In genomic region chr17:55977301-55977700, GRCm38 (mm10) we compare ENCODE assay signal across 19 mouse cellular contexts. TPM values are rescaled to one million over a fixed set of nuclear protein-coding genes. Genes with fewer than 3 reads are reported as not detected.
DNase-seq lines count a peak whose midpoint lies in the region; ATAC-seq and TF ChIP-seq lines count a peak whose summit lies in the region.
"Had no signal": no experiment of that assay in that cellular context is flagged by ENCODE, and none has a peak within 500 bp of the region (broad histone marks: within the 10 kb centered on the region; RNA-seq: fewer than 3 reads in every experiment).

No protein-coding gene starts in this region.

- WGBS in midbrain, embryonic 10.5 days: 70% methylated on average over 3 of the region's 3 CpGs
- WGBS in midbrain, postnatal 0 days: 63% methylated on average over 3 of the region's 3 CpGs
- 52% methylated on average over 3 of the region's 3 CpGs for WGBS in hindbrain, embryonic 15.5 days
- WGBS in midbrain, embryonic 13.5 days: 72% methylated on average over 3 of the region's 3 CpGs

- peaks cover 20% of the 10 kb centered on the region for H3K4me1 ChIP-seq in midbrain, embryonic 10.5 days
- H3K4me1 ChIP-seq in midbrain, postnatal 0 days (ENCODE audit: insufficient read depth, low read length): no peaks in the 10 kb centered on the region
- peaks cover 18% of the 10 kb centered on the region for H3K4me1 ChIP-seq in hindbrain, embryonic 15.5 days (replicated peaks)
- peaks cover 21% of the 10 kb centered on the region for H3K4me1 ChIP-seq in midbrain, embryonic 13.5 days (replicated peaks)

- peak overlapping the region; percentile 63 for H3K27ac ChIP-seq in midbrain, embryonic 10.5 days (replicated peaks)
- no peak overlapping the region for H3K27ac ChIP-seq in midbrain, postnatal 0 days (ENCODE audit: low read depth, low read length)
- peak overlapping the region; percentile 65 for H3K27ac ChIP-seq in hindbrain, embryonic 15.5 days (replicated peaks)
- H3K27ac ChIP-seq in midbrain, embryonic 13.5 days: peak overlapping the region; percentile 74
- H3K27ac ChIP-seq: forebrain, embryonic 12.5 days; macrophage; stomach, postnatal 0 days had no signal

- no peak for DNase-seq in midbrain, embryonic 10.5 days (ENCODE audit: low spot score)
- no peak for DNase-seq in midbrain, postnatal 0 days (ENCODE audit: low spot score)
- peak; percentile 42 for DNase-seq in yolk sac, embryonic 10.5 days (ENCODE audit: low spot score)
- DNase-seq in Muller cell, postnatal 12 days (ENCODE audit: inconsistent ontology term): no peak
- no peak for DNase-seq in layer of hippocampus, adult 9-10 months (ENCODE audit: low spot score)
- DNase-seq: adrenal gland, adult 8-10 months; cerebellum, adult 9-10 months; heart, postnatal 14 days; kidney, postnatal 4 days had no signal

- H3K36me3 ChIP-seq in midbrain, embryonic 10.5 days: peaks cover 33% of the 10 kb centered on the region
- H3K36me3 ChIP-seq in midbrain, postnatal 0 days (ENCODE audit: insufficient read depth, low read length): peaks cover 23% of the 10 kb centered on the region; the same call in 1 of the 2 replicates
- no peaks in the 10 kb centered on the region; the same call in 1 of the 2 replicates for H3K36me3 ChIP-seq in hindbrain, embryonic 15.5 days
- H3K36me3 ChIP-seq in midbrain, embryonic 13.5 days: peaks cover 22% of the 10 kb centered on the region
- H3K36me3 ChIP-seq: heart, embryonic 12.5 days had no signal

- H3K27me3 ChIP-seq in midbrain, embryonic 10.5 days (ENCODE audit: low read depth, poor library complexity, severe bottlenecking): peaks cover 8% of the 10 kb centered on the region; the same call in 1 of the 2 replicates
- no peaks in the 10 kb centered on the region for H3K27me3 ChIP-seq in midbrain, postnatal 0 days (ENCODE audit: insufficient read depth, low read length)
- H3K27me3 ChIP-seq in hindbrain, embryonic 15.5 days: no peaks in the 10 kb centered on the region
- H3K27me3 ChIP-seq in midbrain, embryonic 13.5 days: no peaks in the 10 kb centered on the region
- H3K27me3 ChIP-seq: forebrain, embryonic 12.5 days had no signal

- no peak for ATAC-seq in midbrain, postnatal 0 days (ENCODE audit: low FRiP score)
- ATAC-seq in hindbrain, embryonic 15.5 days (ENCODE audit: low FRiP score, low read depth): no peak
- no peak for ATAC-seq in midbrain, embryonic 13.5 days

- H3K9ac ChIP-seq in midbrain, postnatal 0 days (replicated peaks; ENCODE audit: low read length, poor library complexity, severe bottlenecking): no peak overlapping the region
- no peak overlapping the region for H3K9ac ChIP-seq in hindbrain, embryonic 15.5 days
- peak overlapping the region; percentile 46 for H3K9ac ChIP-seq in midbrain, embryonic 13.5 days (replicated peaks)
- H3K9ac ChIP-seq: forebrain, embryonic 12.5 days; heart, embryonic 12.5 days had no signal

- TF ChIP-seq CTCF in midbrain, postnatal 0 days (IDR thresholded peaks at IDR 0.05): no peak

- H3K4me3 ChIP-seq in midbrain, embryonic 10.5 days: no peak overlapping the region
- H3K4me3 ChIP-seq in midbrain, postnatal 0 days (ENCODE audit: low read depth, low read length): no peak overlapping the region
- H3K4me3 ChIP-seq in hindbrain, embryonic 15.5 days: no peak overlapping the region
- H3K4me3 ChIP-seq in midbrain, embryonic 13.5 days (replicated peaks): no peak overlapping the region
- H3K4me3 ChIP-seq: forebrain, embryonic 12.5 days; heart, embryonic 12.5 days had no signal

- H3K4me2 ChIP-seq in midbrain, postnatal 0 days (ENCODE audit: low read depth, low read length, poor library complexity, severe bottlenecking): no peak overlapping the region
- H3K4me2 ChIP-seq in hindbrain, embryonic 15.5 days: no peak overlapping the region
- no peak overlapping the region for H3K4me2 ChIP-seq in midbrain, embryonic 13.5 days (replicated peaks)
- H3K4me2 ChIP-seq: forebrain, embryonic 12.5 days had no signal

- H3K9me3 ChIP-seq in midbrain, embryonic 10.5 days (replicated peaks): no peaks in the 10 kb centered on the region
- H3K9me3 ChIP-seq in midbrain, postnatal 0 days (ENCODE audit: low read length): no peaks in the 10 kb centered on the region
- H3K9me3 ChIP-seq in hindbrain, embryonic 15.5 days: no peaks in the 10 kb centered on the region
- H3K9me3 ChIP-seq in midbrain, embryonic 13.5 days: no peaks in the 10 kb centered on the region
- H3K9me3 ChIP-seq: forebrain, embryonic 12.5 days; heart, embryonic 12.5 days had no signal

RNA-seq across cellular contexts. Expression of gene Shd, which starts 7.0 kb away (rescaled TPM):
- 68.4 and 103 TPM in 2 replicates for polyA plus RNA-seq in midbrain, embryonic 10.5 days (2016; fragmentation: Nextera tagmentation; extraction: Ambion mirVana)
- 227 and 253 TPM in 2 replicates for total RNA-seq in midbrain, postnatal 0 days (2014; rRNA removed)
- polyA plus RNA-seq in midbrain, postnatal 0 days (2015; fragmentation: Nextera tagmentation; extraction: Ambion mirVana): 172 and 188 TPM in 2 replicates
- 174 and 179 TPM in 2 replicates for polyA plus RNA-seq in hindbrain, embryonic 15.5 days (2015; fragmentation: Nextera tagmentation; extraction: Ambion mirVana)
- polyA plus RNA-seq in midbrain, embryonic 13.5 days (2015; fragmentation: Nextera tagmentation; extraction: Ambion mirVana): 181 and 184 TPM in 2 replicates
- total RNA-seq: common myeloid progenitor, adult 5-6 weeks had no signal
- polyA plus RNA-seq: macrophage had no signal

RNA-seq across cellular contexts. Expression of gene Fsd1, which starts 9.0 kb away (rescaled TPM):
- polyA plus RNA-seq in midbrain, embryonic 10.5 days (2016; fragmentation: Nextera tagmentation; extraction: Ambion mirVana): 78.4 and 95.0 TPM in 2 replicates
- total RNA-seq in midbrain, postnatal 0 days (2014; rRNA removed): 122 and 129 TPM in 2 replicates
- polyA plus RNA-seq in midbrain, postnatal 0 days (2015; fragmentation: Nextera tagmentation; extraction: Ambion mirVana): 188 and 225 TPM in 2 replicates
- polyA plus RNA-seq in hindbrain, embryonic 15.5 days (2015; fragmentation: Nextera tagmentation; extraction: Ambion mirVana): 193 and 215 TPM in 2 replicates
- 135 and 136 TPM in 2 replicates for polyA plus RNA-seq in midbrain, embryonic 13.5 days (2015; fragmentation: Nextera tagmentation; extraction: Ambion mirVana)
- total RNA-seq: common myeloid progenitor, adult 5-6 weeks; gastrocnemius, adult 8-10 months; granulocyte monocyte progenitor cell, adult 5-6 weeks; neutrophil, adult 5-6 weeks had no signal
- polyA plus RNA-seq: macrophage had no signal

RNA-seq across cellular contexts. Expression of gene Yju2, which starts 18.4 kb away (rescaled TPM):
- 31.0 and 34.0 TPM in 2 replicates for polyA plus RNA-seq in midbrain, embryonic 10.5 days (2016; fragmentation: Nextera tagmentation; extraction: Ambion mirVana)
- total RNA-seq in midbrain, postnatal 0 days (2014; rRNA removed): 9.8 and 10.1 TPM in 2 replicates
- polyA plus RNA-seq in midbrain, postnatal 0 days (2015; fragmentation: Nextera tagmentation; extraction: Ambion mirVana): 14.6 and 16.1 TPM in 2 replicates
- 22.7 and 22.9 TPM in 2 replicates for polyA plus RNA-seq in hindbrain, embryonic 15.5 days (2015; fragmentation: Nextera tagmentation; extraction: Ambion mirVana)
- 27.9 and 28.2 TPM in 2 replicates for polyA plus RNA-seq in midbrain, embryonic 13.5 days (2015; fragmentation: Nextera tagmentation; extraction: Ambion mirVana)

RNA-seq across cellular contexts. Expression of gene Ebi3, which starts 24.9 kb away (rescaled TPM):
- polyA plus RNA-seq in midbrain, embryonic 10.5 days (2016; fragmentation: Nextera tagmentation; extraction: Ambion mirVana): 2.1 and 2.3 TPM in 2 replicates
- 2.5 and 3.0 TPM in 2 replicates for total RNA-seq in midbrain, postnatal 0 days (2014; rRNA removed)
- polyA plus RNA-seq in midbrain, postnatal 0 days (2015; fragmentation: Nextera tagmentation; extraction: Ambion mirVana): 7.4 and 8.2 TPM in 2 replicates
- 5.9 and 6.4 TPM in 2 replicates for polyA plus RNA-seq in hindbrain, embryonic 15.5 days (2015; fragmentation: Nextera tagmentation; extraction: Ambion mirVana)
- 4.7 and 5.1 TPM in 2 replicates for polyA plus RNA-seq in midbrain, embryonic 13.5 days (2015; fragmentation: Nextera tagmentation; extraction: Ambion mirVana)
- total RNA-seq: gastrocnemius, adult 8-10 months had no signal
- polyA plus RNA-seq: heart, embryonic 12.5 days had no signal

RNA-seq across cellular contexts. Expression of gene Zfp119b, which starts 28.0 kb away (rescaled TPM):
- polyA plus RNA-seq in midbrain, embryonic 10.5 days (2016; fragmentation: Nextera tagmentation; extraction: Ambion mirVana): 5.4 and 5.8 TPM in 2 replicates
- 2.8 and 3.5 TPM in 2 replicates for total RNA-seq in midbrain, postnatal 0 days (2014; rRNA removed)
- 5.7 and 6.6 TPM in 2 replicates for polyA plus RNA-seq in midbrain, postnatal 0 days (2015; fragmentation: Nextera tagmentation; extraction: Ambion mirVana)
- 7.5 and 8.3 TPM in 2 replicates for polyA plus RNA-seq in hindbrain, embryonic 15.5 days (2015; fragmentation: Nextera tagmentation; extraction: Ambion mirVana)
- 9.4 and 9.5 TPM in 2 replicates for polyA plus RNA-seq in midbrain, embryonic 13.5 days (2015; fragmentation: Nextera tagmentation; extraction: Ambion mirVana)
